Mouse (Mus musculus) naive thymus-derived CD4-positive, alpha-beta T cell, adult 5 months (primary cell): ENCODE measurements around the gene 4921536K21Rik. TPM values are rescaled to one million over a fixed set of nuclear protein-coding genes. Genes with fewer than 3 reads are reported as not detected.

ENCODE experiments used
- polyA plus RNA-seq: library from polyadenylated mRNA; unstranded; fragments of 100-300 nt; shearing (Covaris generic); gene quantifications from one replicate; pipeline ENCODE4 v1.2.1, GENCODE M21; 2017

4921536K21Rik gene
- not detected for polyA plus RNA-seq

DNA sequence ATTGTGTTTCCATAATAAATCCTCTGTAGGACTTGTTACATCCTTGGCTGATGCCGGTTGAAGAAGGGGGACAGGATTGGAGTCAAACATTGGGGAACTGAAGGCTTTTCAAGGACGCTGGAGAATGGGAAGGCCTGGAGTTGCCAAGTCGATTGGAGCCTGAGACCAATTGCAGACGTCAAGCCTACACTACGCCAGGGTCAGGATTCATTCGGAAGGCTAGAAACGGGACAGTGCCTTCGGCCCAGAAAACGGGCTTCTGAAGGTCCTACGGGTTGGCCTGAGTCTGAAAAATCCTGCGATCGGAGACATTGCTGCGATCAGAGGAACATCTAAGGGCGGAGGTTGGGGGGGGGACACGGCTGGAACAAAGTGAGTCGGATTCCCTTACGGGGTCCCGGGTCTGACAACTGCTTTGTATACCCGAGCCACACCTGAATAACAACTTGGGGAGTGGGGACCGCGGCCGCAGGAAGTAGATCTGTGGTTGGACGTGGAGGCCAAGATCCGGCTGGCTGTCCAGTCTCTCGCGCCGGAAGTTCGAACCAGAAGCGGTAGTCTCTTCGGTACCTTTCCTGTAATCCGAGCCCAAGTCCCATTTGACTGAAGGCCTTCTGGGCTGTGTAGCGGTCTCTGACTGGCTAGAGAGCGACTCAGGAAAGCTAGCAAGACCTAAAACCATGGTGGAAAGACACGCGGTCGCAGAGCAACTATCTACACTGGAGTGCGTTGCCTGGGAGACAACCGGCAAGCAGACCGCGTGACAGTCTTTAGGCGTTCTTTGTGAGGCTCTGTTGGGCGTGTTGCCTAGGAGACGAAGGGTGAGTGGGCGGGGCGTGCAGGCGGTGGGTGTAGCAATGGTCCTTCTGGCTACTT, at the start of gene 4921536K21Rik, which contains the start of gene Dusp18:
TSS of gene 4921536K21Rik (minus strand) at position 693 of the 876 bp plus-strand sequence.
TSS of gene Dusp18 (plus strand) at position 835 of the 876 bp plus-strand sequence.

DNA sequence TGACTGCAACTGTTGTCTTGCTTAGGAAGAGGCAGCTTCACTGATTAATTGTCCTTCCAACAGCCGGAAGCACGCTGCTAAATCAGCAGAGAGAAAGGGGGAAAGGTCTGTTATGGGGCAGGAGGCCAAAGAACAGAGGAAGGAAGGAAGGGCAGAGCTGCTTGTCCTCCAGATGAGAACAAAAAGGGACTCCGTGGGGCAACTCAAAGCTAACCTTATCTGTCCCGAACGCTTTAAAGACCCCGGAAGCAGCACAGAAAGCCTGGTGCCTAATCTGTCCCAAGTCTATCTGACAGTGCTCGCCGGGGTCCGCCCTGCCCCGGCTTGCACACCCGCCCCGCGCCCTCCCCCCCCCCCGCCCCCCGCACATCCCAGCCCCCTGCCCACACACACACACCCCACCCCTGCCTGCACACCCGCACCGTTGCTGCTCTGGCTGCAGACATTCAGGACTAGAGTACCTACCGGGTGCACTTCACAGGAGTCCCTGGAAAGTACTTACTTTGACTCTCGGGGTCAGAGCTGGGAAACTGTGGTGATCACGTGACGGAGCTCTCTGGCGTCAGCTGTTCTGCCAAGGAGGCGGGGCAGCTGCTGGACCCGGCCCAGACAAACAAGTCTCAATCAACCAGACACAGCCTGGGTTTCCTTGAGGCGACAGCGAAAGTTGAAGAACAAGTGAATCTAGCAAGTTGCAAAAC, 36.8 kb upstream of the 4921536K21Rik start, which contains the start of gene Tcn2:
TSS of gene Tcn2 (minus strand) at position 649 of the 701 bp plus-strand sequence.

DNA sequence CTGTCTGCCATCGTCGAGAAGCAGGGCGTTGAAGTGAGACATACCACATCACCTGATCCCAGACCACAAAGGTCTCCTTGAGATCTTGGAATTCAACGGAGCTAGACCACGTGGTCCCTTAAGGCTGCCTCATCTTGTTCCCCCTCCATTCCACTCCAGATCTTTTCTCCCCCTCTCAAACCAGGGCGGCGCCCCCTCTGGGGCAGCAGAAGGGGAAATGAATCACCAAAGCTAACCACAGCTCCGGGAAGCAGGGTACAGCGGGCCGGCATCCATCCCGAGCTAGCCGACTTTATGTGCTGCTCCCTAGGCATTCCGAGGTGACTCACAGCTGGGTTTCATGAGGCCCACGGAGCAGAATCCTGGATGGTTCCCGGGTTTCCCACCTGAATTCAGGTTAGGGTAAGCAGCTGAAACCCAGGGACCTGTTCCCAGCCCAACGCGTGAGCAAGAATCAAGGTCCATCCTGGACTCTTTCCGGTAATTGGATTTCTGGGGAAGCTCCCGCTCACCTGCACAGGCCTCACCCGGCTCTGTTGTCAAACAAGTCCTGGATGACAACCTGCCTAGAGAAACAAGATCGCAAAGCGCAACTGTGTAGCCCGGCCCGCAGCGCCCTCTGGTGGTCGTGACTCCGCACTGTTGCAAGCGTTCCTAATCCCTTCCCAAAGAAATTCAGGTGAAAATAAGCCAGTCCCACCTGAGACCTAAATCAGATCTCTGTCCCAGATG, 19.4 kb upstream of the 4921536K21Rik start, which contains the start of gene Slc35e4:
TSS of gene Slc35e4 (minus strand) at position 556 of the 732 bp plus-strand sequence.

DNA sequence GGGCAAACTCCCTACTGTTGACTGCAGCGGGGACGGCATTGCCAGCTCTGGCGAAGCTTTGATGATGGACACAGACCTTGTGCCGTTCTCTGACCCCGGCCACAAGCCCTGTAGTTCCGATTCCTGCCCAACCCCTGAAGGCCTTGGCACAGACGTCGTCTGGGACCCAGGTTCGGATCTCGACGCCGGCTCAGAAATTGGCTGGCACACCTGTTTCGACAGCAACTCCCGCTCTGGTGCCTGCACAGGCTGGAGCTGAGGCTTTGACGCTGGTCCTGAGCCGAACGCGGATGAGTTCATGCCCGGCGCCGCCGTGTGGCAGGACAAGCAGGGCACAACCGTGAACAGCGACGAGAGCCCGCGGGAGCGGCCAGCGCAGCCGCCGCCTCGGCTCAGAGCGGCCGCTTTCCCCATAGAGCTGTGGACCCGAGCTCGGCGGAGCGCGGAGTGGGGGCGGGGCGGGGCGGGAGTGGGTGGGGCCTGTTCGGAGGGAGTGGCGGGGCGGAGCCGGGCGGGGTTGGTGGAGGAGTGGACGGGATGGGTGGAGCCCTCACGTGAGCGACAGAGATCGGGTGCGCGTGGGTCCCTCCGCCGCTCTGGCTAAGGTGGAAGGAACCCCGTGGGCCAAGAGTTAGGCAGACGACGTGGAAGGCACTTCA, 31.3 kb downstream of the 4921536K21Rik start, which contains the start of gene Osbp2:
TSS of gene Osbp2 (minus strand) at position 450 of the 659 bp plus-strand sequence.

Other genes starting within 250 kb of the 4921536K21Rik start
- gene Morc2a, start 245.9 kb downstream of the 4921536K21Rik start, polyA plus RNA-seq: 34.4 TPM
- gene Osbp2, start 31.2 kb downstream of the 4921536K21Rik start, polyA plus RNA-seq: not detected
- gene Dusp18, start 142 bp upstream of the 4921536K21Rik start, polyA plus RNA-seq: 0.16 TPM
- 0.37 TPM for gene Slc35e4, start 19.6 kb upstream of the 4921536K21Rik start, polyA plus RNA-seq
- gene Tcn2, start 37.1 kb upstream of the 4921536K21Rik start, polyA plus RNA-seq: 11.7 TPM
- gene Pes1, start 68.9 kb upstream of the 4921536K21Rik start, polyA plus RNA-seq: 68.3 TPM
- 0.31 TPM for gene 4930556J24Rik, start 81.7 kb upstream of the 4921536K21Rik start, polyA plus RNA-seq
- not detected for gene Gal3st1, start 88.5 kb upstream of the 4921536K21Rik start, polyA plus RNA-seq
- not detected for gene Sec14l4, start 136.4 kb upstream of the 4921536K21Rik start, polyA plus RNA-seq
- gene Sec14l3, start 169.7 kb upstream of the 4921536K21Rik start, polyA plus RNA-seq: not detected
- gene Mtfp1, start 200.3 kb upstream of the 4921536K21Rik start, polyA plus RNA-seq: 0.57 TPM
- 0.29 TPM for gene Sec14l2, start 228.3 kb upstream of the 4921536K21Rik start, polyA plus RNA-seq
- gene Rnf215, start 240.1 kb upstream of the 4921536K21Rik start, polyA plus RNA-seq: 35.0 TPM